Mouse (Mus musculus) layer of hippocampus, postnatal 14 days (tissue): ENCODE data around the gene Clic6. TPM values are rescaled to one million over a fixed set of nuclear protein-coding genes. Genes with fewer than 3 reads are reported as not detected.
A peak's percentile ranks its signal among the peaks of the same experiment; 100 is the strongest.

ENCODE experiments used
- DNase-seq, 2 experiments: peaks; one replicate each; pipeline ENCODE4 v3.0.0; 2021 to 2022; ENCODE audit warnings: low spot score in 2 of 2, mixed read lengths in 1 of 2
- total RNA-seq, 2 experiments: library from RNA; stranded (reverse); gene quantifications; 2 replicates each; pipeline ENCODE4 v1.2.3; 2021

Clic6 gene
- total RNA-seq, 2 experiments from 2014 or later = 2.1 to 15.4 TPM

GRCm38 (mm10) chr16:92519820-92520492 lies 34.4 kb downstream of the Clic6 start:
- peak; percentile 44 to 49 for DNase-seq

GRCm38 (mm10) chr16:92523351-92523750 lies 37.8 kb downstream of the Clic6 start:
- no peak for DNase-seq

GRCm38 (mm10) chr16:92524651-92525050 lies 39.1 kb downstream of the Clic6 start:
- no peak for DNase-seq

GRCm38 (mm10) chr16:92525919-92526318 lies 40.4 kb downstream of the Clic6 start:
- DNase-seq = no peak

- no peak for DNase-seq
Observed at GRCm38 (mm10) chr16:92535258-92535657, 49.7 kb downstream of the Clic6 start.

GRCm38 (mm10) chr16:92538356-92538755 lies 52.8 kb downstream of the Clic6 start:
- DNase-seq = no peak

- no peak for DNase-seq
Observed at GRCm38 (mm10) chr16:92544264-92544663, 58.7 kb downstream of the Clic6 start.

- no peak for DNase-seq
Observed at GRCm38 (mm10) chr16:92548651-92549050, 63.1 kb downstream of the Clic6 start.

GRCm38 (mm10) chr16:92551266-92552105 lies 66.0 kb downstream of the Clic6 start:
- DNase-seq = no peak

GRCm38 (mm10) chr16:92552106-92552382 lies 66.5 kb downstream of the Clic6 start:
- no peak for DNase-seq

- DNase-seq = no peak
Observed at GRCm38 (mm10) chr16:92552858-92553257, 67.3 kb downstream of the Clic6 start.

- DNase-seq = no peak
Observed at GRCm38 (mm10) chr16:92555051-92555450, 69.5 kb downstream of the Clic6 start.

GRCm38 (mm10) chr16:92565291-92565690 lies 79.8 kb downstream of the Clic6 start:
- peak; percentile 8 to 9 for DNase-seq

GRCm38 (mm10) chr16:92565708-92566107 lies 80.2 kb downstream of the Clic6 start:
- DNase-seq = peak; percentile 86

GRCm38 (mm10) chr16:92566146-92566545 lies 80.6 kb downstream of the Clic6 start:
- DNase-seq = no peak

- no peak for DNase-seq
Observed at GRCm38 (mm10) chr16:92571246-92571645, 85.7 kb downstream of the Clic6 start.

GRCm38 (mm10) chr16:92573193-92573592 lies 87.7 kb downstream of the Clic6 start:
- no peak for DNase-seq

GRCm38 (mm10) chr16:92575792-92576191 lies 90.3 kb downstream of the Clic6 start:
- DNase-seq = no peak

GRCm38 (mm10) chr16:92577381-92577780 lies 91.8 kb downstream of the Clic6 start:
- no peak for DNase-seq

- no peak for DNase-seq
Observed at GRCm38 (mm10) chr16:92578915-92579653, 93.5 kb downstream of the Clic6 start.

- no peak for DNase-seq
Observed at GRCm38 (mm10) chr16:92580981-92581380, 95.4 kb downstream of the Clic6 start.

- DNase-seq = no peak
Observed at GRCm38 (mm10) chr16:92581767-92582166, 96.2 kb downstream of the Clic6 start.
